Mouse (Mus musculus): ENCODE results near the gene Gm20388. TPM values are rescaled to one million over a fixed set of nuclear protein-coding genes. Genes with fewer than 3 reads are reported as not detected.

The Gm20388 gene
- polyA plus RNA-seq, 1 experiment from 2014 or later, result 7.4 TPM

DNA sequence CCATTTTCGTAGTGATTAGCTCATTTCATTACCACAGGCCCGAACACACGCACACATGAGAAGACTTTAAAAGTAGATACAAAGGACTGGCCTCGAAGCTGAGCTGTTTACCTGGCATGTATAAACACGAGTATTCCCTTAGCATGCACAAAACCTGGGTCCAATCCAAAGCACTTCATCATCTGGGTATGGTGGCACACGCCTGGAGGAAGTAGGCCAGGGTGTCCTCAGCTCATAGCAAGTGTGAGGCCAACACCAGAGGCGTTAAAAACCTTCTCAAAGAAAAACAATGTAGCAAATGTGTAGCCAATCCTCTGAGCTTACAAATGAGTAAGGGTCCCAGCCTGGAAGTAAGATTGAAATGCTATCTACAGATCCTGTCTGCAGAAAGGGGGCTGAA is 3103.8 kb downstream of the Gm20388 start:
- Histone ChIP-seq H3K4me1 (ENCODE audit: control insufficient read depth, insufficient read depth, low read length) (peaks cover 38% of the 10 kb centered on the region), H3K9ac (ENCODE audit: low read length) (no peak overlapping the region), H3K9me3 (replicated peaks; ENCODE audit: control insufficient read depth, low read length) (no peaks in the 10 kb centered on the region), H3K27me3 (ENCODE audit: control insufficient read depth, insufficient read depth, low read length) (no peaks in the 10 kb centered on the region), H3K36me3 (ENCODE audit: control insufficient read depth, insufficient read depth, low read length) (no peaks in the 10 kb centered on the region), H3K4me3 (replicated peaks; ENCODE audit: low read length) (no peak overlapping the region), H3K27ac (ENCODE audit: low read length) (peak overlapping the region; percentile 49; the same call in 1 of the 2 replicates), H3K4me2 (ENCODE audit: low read depth, low read length) (no peak overlapping the region)
- ATAC-seq (ENCODE audit: insufficient read depth, low FRiP score), result no peak
- 66% methylated on average over 7 of the region's 7 CpGs for WGBS

DNA sequence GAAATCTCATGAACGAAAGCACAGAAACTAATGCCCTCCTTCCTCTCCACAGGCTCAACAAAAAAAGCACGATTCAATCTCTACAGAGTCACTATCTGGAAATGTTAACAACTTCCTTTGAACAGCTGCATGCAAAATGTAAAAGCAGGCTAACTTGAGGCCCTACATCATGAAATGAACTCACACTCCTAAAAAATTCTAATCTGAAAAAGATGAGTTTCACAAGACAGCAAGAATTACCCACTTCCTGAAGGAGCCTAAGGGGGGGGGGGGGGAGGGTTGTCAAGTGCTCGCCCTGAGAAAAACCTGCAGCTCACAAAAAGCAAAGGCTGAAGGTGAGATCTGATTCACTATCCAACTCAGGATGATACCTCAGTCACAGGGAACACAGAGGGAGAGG is 3104.4 kb downstream of the Gm20388 start:
- Histone ChIP-seq H3K27me3 (ENCODE audit: control insufficient read depth, insufficient read depth, low read length) (no peaks in the 10 kb centered on the region), H3K27ac (ENCODE audit: low read length) (peak overlapping the region; percentile 68; the same call in 1 of the 2 replicates), H3K9ac (ENCODE audit: low read length) (no peak overlapping the region), H3K4me3 (replicated peaks; ENCODE audit: low read length) (no peak overlapping the region), H3K9me3 (replicated peaks; ENCODE audit: control insufficient read depth, low read length) (no peaks in the 10 kb centered on the region), H3K4me1 (ENCODE audit: control insufficient read depth, insufficient read depth, low read length) (peaks cover 38% of the 10 kb centered on the region), H3K4me2 (ENCODE audit: low read depth, low read length) (no peak overlapping the region; the same call in 1 of the 2 replicates), H3K36me3 (ENCODE audit: control insufficient read depth, insufficient read depth, low read length) (no peaks in the 10 kb centered on the region)
- no peak for ATAC-seq (ENCODE audit: insufficient read depth, low FRiP score)
- 40% methylated on average over 3 of the region's 3 CpGs for WGBS

DNA sequence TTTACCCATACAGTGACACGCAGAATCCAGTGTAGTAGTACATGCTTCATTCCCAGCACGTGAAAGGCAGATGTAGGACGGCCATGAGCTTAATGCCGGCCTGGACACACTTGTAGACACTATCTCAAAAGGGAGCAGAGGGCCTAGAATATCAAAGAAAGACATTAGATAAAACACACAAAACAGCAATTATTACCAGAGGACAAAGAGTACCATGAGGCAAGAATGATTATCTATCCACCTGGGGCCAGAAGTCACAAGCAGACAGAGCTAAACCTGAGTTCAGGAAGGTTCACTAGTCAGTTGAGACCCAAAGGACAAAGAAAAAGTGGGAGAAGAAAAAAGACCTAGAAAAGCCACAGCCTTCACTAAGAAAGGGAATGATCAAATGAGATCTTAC is 3106.5 kb downstream of the Gm20388 start:
- Histone ChIP-seq H3K27me3 (ENCODE audit: control insufficient read depth, insufficient read depth, low read length) (no peaks in the 10 kb centered on the region), H3K4me1 (ENCODE audit: control insufficient read depth, insufficient read depth, low read length) (peaks cover 54% of the 10 kb centered on the region), H3K9me3 (replicated peaks; ENCODE audit: control insufficient read depth, low read length) (no peaks in the 10 kb centered on the region), H3K4me2 (ENCODE audit: low read depth, low read length) (no peak overlapping the region), H3K27ac (ENCODE audit: low read length) (peak overlapping the region; percentile 68), H3K4me3 (replicated peaks; ENCODE audit: low read length) (no peak overlapping the region), H3K36me3 (ENCODE audit: control insufficient read depth, insufficient read depth, low read length) (no peaks in the 10 kb centered on the region), H3K9ac (ENCODE audit: low read length) (no peak overlapping the region)
- ATAC-seq (ENCODE audit: insufficient read depth, low FRiP score), result no peak
- WGBS, result 69% methylated on average over 4 of the region's 4 CpGs

DNA sequence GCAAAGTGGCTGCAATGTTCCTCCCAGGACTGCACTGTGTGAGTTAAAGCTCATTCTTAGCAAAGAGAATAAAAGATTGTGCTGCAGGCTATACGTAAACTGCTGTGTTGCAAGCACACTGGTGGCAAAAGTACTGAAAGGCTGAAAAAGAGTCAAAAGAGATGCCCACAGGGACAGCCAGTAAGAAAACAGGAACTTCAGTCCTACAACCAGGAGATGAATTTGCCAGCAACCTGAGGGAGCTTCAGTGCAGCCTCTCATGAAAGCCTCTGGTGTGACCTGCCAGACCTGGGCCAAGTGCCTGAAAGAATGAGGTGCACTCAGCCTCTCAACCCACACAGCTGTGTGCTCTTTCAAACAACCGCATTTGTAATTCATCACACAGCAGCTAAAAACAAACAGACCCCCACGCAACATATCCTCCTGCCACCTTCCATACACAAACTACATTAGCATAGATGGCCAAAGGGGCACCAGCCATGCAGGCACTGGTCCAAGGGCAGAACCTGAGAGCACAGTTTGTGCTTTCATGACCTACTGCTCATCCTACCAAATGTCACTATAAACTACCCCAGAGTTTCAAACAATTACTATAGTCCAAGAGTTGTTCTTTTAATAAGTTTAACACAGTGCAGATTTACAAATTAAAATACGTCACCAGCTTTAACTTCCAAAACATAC is 3108.0 kb downstream of the Gm20388 start:
- no peak for ATAC-seq (ENCODE audit: insufficient read depth, low FRiP score)
- Histone ChIP-seq H3K9ac (ENCODE audit: low read length) (peak overlapping the region; percentile 38), H3K27ac (ENCODE audit: low read length) (peak overlapping the region; percentile 36; the same call in 1 of the 2 replicates), H3K4me3 (replicated peaks; ENCODE audit: low read length) (no peak overlapping the region), H3K36me3 (ENCODE audit: control insufficient read depth, insufficient read depth, low read length) (no peaks in the 10 kb centered on the region), H3K9me3 (replicated peaks; ENCODE audit: control insufficient read depth, low read length) (no peaks in the 10 kb centered on the region), H3K4me2 (ENCODE audit: low read depth, low read length) (no peak overlapping the region), H3K27me3 (ENCODE audit: control insufficient read depth, insufficient read depth, low read length) (no peaks in the 10 kb centered on the region), H3K4me1 (ENCODE audit: control insufficient read depth, insufficient read depth, low read length) (peaks cover 59% of the 10 kb centered on the region)
- WGBS, result 43% methylated on average over 4 of the region's 4 CpGs

DNA sequence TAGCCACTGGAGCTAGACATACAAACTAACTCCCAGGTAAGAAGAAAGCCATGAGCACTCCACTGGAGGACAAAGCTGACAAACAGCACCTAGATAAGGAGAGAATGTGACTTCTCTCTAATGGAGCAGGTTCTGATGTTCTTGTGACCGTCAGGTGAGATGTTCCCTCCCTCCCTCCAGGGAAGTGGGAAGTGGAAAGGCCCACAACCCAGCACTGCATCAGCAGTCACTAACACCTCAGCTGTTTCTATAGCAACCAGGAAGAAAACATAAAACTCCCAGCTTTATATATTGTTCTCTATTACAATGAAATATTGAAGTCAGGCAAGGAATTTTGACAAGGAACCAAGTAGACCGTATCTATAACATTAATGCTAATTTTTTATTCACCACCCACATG is 3109.4 kb downstream of the Gm20388 start:
- Histone ChIP-seq H3K4me1 (ENCODE audit: control insufficient read depth, insufficient read depth, low read length) (peaks cover 49% of the 10 kb centered on the region), H3K4me2 (ENCODE audit: low read depth, low read length) (no peak overlapping the region), H3K27ac (ENCODE audit: low read length) (peak overlapping the region; percentile 67; the same call in 1 of the 2 replicates), H3K36me3 (ENCODE audit: control insufficient read depth, insufficient read depth, low read length) (no peaks in the 10 kb centered on the region), H3K27me3 (ENCODE audit: control insufficient read depth, insufficient read depth, low read length) (no peaks in the 10 kb centered on the region), H3K9ac (ENCODE audit: low read length) (no peak overlapping the region), H3K9me3 (replicated peaks; ENCODE audit: control insufficient read depth, low read length) (no peaks in the 10 kb centered on the region), H3K4me3 (replicated peaks; ENCODE audit: low read length) (no peak overlapping the region)
- no peak for ATAC-seq (ENCODE audit: insufficient read depth, low FRiP score)
- 58% methylated on average over 2 of the region's 2 CpGs for WGBS

DNA sequence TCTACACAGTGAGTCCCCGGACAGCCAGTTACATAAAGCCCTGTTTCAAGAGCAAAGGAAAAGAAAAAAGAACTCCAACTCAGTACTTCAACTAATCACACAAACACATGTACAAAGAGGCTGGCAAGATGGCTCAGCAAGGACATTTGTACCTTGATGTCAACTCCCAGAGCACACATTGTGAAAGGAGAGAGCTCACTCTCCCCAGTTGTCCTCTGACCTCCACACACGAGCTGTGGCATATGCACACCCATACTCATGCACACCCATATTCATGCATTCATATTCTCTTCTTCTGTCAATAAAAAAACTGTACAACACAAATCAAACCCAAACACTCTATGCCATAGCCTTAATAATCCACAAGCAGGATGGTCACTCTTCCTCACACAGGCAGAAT is 3110.2 kb downstream of the Gm20388 start:
- H3K27me3 ChIP-seq (ENCODE audit: control insufficient read depth, insufficient read depth, low read length), result no peaks in the 10 kb centered on the region
- H3K4me1 ChIP-seq (ENCODE audit: control insufficient read depth, insufficient read depth, low read length), result peaks cover 43% of the 10 kb centered on the region
- H3K9me3 ChIP-seq (replicated peaks; ENCODE audit: control insufficient read depth, low read length), result no peaks in the 10 kb centered on the region
- 69% methylated on average over 2 of the region's 2 CpGs for WGBS
- no peak; the same call in 1 of the 2 replicates for ATAC-seq (ENCODE audit: insufficient read depth, low FRiP score)
- H3K36me3 ChIP-seq (ENCODE audit: control insufficient read depth, insufficient read depth, low read length), result no peaks in the 10 kb centered on the region
- peak overlapping the region; percentile 92 for H3K27ac ChIP-seq (ENCODE audit: low read length)
- peak overlapping the region; percentile 19; the same call in 1 of the 2 replicates for H3K4me2 ChIP-seq (ENCODE audit: low read depth, low read length)
- H3K4me3 ChIP-seq (replicated peaks; ENCODE audit: low read length), result no peak overlapping the region
- H3K9ac ChIP-seq (ENCODE audit: low read length), result no peak overlapping the region

DNA sequence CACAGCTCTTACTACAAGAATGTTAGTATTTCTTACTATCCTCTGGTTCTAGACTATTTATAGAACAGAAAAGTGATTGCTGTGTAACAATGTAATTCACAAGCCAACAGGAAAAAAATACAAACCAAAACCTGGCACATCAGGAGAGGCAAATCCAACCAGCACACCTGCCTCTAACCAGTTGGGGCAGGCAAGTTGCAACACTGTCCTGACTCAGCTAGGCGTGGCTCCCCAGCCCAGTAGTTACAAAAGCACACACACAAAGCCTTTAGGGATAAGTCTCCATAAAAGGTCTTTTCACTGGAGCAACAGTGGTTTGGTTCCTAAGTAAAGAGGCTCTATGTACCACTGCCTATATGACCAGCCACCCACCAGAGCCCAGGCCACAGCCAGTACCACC is 3110.6 kb downstream of the Gm20388 start:
- no peak overlapping the region for H3K4me3 ChIP-seq (replicated peaks; ENCODE audit: low read length)
- H3K27ac ChIP-seq (ENCODE audit: low read length), result peak overlapping the region; percentile 92
- H3K4me1 ChIP-seq (ENCODE audit: control insufficient read depth, insufficient read depth, low read length), result peaks cover 42% of the 10 kb centered on the region
- H3K9ac ChIP-seq (ENCODE audit: low read length), result no peak overlapping the region
- H3K27me3 ChIP-seq (ENCODE audit: control insufficient read depth, insufficient read depth, low read length), result no peaks in the 10 kb centered on the region
- no peaks in the 10 kb centered on the region for H3K36me3 ChIP-seq (ENCODE audit: control insufficient read depth, insufficient read depth, low read length)
- 65% methylated on average over 1 of the region's 1 CpGs for WGBS
- peak overlapping the region; percentile 19; the same call in 1 of the 2 replicates for H3K4me2 ChIP-seq (ENCODE audit: low read depth, low read length)
- no peaks in the 10 kb centered on the region for H3K9me3 ChIP-seq (replicated peaks; ENCODE audit: control insufficient read depth, low read length)
- ATAC-seq (ENCODE audit: insufficient read depth, low FRiP score), result peak; percentile 84

DNA sequence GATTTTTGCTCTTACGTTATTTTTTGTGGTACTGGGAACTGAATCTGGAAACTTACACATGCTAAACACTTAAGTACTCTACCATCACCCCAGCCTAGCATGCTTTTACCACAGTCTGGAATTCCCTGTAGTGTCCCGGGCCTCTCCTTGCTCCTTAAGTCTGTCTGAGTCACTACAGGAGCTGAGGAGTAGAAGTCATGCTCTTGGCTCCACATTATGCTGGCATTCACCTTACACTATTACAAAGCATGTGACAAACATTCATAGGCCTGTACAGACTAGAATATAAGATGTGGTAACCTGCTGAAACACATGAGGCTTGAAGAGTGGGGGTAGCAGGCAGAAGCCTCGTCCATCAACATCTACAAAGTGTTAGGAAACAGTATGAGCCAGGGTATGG is 3112.1 kb downstream of the Gm20388 start:
- Histone ChIP-seq H3K36me3 (ENCODE audit: control insufficient read depth, insufficient read depth, low read length) (no peaks in the 10 kb centered on the region), H3K27me3 (ENCODE audit: control insufficient read depth, insufficient read depth, low read length) (no peaks in the 10 kb centered on the region), H3K4me3 (replicated peaks; ENCODE audit: low read length) (no peak overlapping the region), H3K27ac (ENCODE audit: low read length) (peak overlapping the region; percentile 92), H3K4me2 (ENCODE audit: low read depth, low read length) (no peak overlapping the region), H3K9ac (ENCODE audit: low read length) (no peak overlapping the region), H3K9me3 (replicated peaks; ENCODE audit: control insufficient read depth, low read length) (no peaks in the 10 kb centered on the region), H3K4me1 (ENCODE audit: control insufficient read depth, insufficient read depth, low read length) (peaks cover 30% of the 10 kb centered on the region)
- peak; percentile 25; the same call in 1 of the 2 replicates for ATAC-seq (ENCODE audit: insufficient read depth, low FRiP score)
- WGBS, result 69% methylated on average over 3 of the region's 3 CpGs

DNA sequence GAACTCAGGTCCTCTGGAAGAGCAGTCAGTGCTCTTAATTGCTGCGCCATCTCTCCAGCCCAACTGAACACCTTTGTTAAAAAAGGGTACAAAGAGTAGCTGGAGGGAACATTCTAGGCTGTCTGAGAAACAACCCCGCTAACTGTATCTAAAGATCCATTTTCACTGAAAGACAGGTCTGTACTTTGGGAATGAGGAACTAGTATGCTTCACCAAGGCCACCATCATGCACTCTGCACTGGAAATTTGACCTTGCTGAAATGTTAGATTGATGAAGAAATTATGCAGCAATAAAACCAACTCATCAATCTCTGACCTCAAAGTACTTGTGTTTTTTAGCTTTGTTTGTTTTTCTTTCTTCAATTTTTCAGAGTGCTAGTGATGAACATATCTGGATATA is 3113.6 kb downstream of the Gm20388 start:
- no peaks in the 10 kb centered on the region for H3K36me3 ChIP-seq (ENCODE audit: control insufficient read depth, insufficient read depth, low read length)
- 95% methylated on average over 2 of the region's 2 CpGs for WGBS

More for the DNA sequence above, 3113.6 kb downstream of the Gm20388 start:
- Histone ChIP-seq H3K9ac (ENCODE audit: low read length) (no peak overlapping the region), H3K4me3 (replicated peaks; ENCODE audit: low read length) (no peak overlapping the region), H3K4me1 (ENCODE audit: control insufficient read depth, insufficient read depth, low read length) (peaks cover 21% of the 10 kb centered on the region), H3K27ac (ENCODE audit: low read length) (no peak overlapping the region), H3K9me3 (replicated peaks; ENCODE audit: control insufficient read depth, low read length) (no peaks in the 10 kb centered on the region), H3K27me3 (ENCODE audit: control insufficient read depth, insufficient read depth, low read length) (no peaks in the 10 kb centered on the region), H3K4me2 (ENCODE audit: low read depth, low read length) (no peak overlapping the region)
- ATAC-seq (ENCODE audit: insufficient read depth, low FRiP score), result no peak
